ENCODE assay signal across 11 mouse cellular contexts in the genomic region with DNA sequence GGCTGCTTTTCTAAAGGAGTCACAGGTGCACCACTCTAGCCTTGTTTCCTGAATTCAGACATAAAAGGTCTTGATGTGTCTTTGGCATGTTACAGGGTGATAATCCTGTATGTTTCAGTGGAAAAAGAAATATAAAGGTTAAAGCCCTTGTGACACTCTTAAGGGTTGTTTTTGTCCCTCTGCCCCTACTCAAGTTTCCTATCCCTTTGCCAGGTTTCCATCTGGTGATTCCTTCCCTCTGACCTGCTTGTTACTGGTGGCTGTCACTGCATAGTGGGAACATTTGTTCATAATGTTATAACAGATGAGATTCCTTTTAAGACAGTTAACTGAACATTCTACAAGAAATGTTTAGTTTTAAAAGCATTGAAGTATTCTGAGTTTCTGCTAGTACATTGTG.
"Had no signal": no experiment of that assay in that cellular context is flagged by ENCODE, and none has a peak within 500 bp of the region (broad histone marks: within the 10 kb centered on the region; RNA-seq: fewer than 3 reads in every experiment).

No protein-coding gene starts in this region.

- DNase-seq: gastrocnemius, postnatal 36 days; heart, adult 18-20 months; heart, postnatal 10 days; heart, postnatal 4 days; kidney, adult 18-20 months; kidney, adult 8-10 months; kidney, postnatal 10 days; kidney, postnatal 25 days; kidney, postnatal 4 days; liver; liver, embryonic 13.5 days had no signal
